Mouse (Mus musculus): ENCODE data around the gene Faah. TPM values are rescaled to one million over a fixed set of nuclear protein-coding genes. Genes with fewer than 3 reads are reported as not detected.

Gene Faah
- polyA plus RNA-seq (2012; fragmentation: generic; extraction: Trizol) = 0.08 TPM

GRCm38 (mm10) chr4:116017902-116018746, at the start of gene Faah:
TSS of gene Faah (minus strand) at chr4:116017926.
- H3K36me3 ChIP-seq (ENCODE audit: control insufficient read depth, insufficient read depth) = no peaks in the 10 kb centered on the region
- H3K27me3 ChIP-seq (ENCODE audit: control insufficient read depth, insufficient read depth, insufficient read length) = peaks cover 63% of the 10 kb centered on the region
- H3K79me2 ChIP-seq (ENCODE audit: control insufficient read depth, insufficient read depth) = no peaks in the 10 kb centered on the region
- H3ac ChIP-seq (ENCODE audit: control insufficient read depth, insufficient read length) = no peak within 1 kb of the TSS
- no peak for TF ChIP-seq TCF3 (IDR thresholded peaks at IDR 0.05; ENCODE audit: insufficient read length, low read depth)
- no peak for TF ChIP-seq POLR2AphosphoS2 (IDR thresholded peaks at IDR 0.05; ENCODE audit: insufficient read length, low read depth)
- no peak for TF ChIP-seq MYOG (IDR thresholded peaks at IDR 0.05; ENCODE audit: control insufficient read depth in 1 of 3, insufficient read depth in 1 of 3, insufficient read length in 2 of 3, low read depth in 2 of 3)
- TF ChIP-seq CEBPB (IDR thresholded peaks at IDR 0.05; ENCODE audit: insufficient read depth, poor library complexity, severe bottlenecking) = no peak
- TF ChIP-seq MYOD1 (IDR thresholded peaks at IDR 0.05; ENCODE audit: control insufficient read depth in 1 of 3, insufficient read length in 2 of 3, low read depth in 2 of 3) = no peak
- no peak for TF ChIP-seq TCF12 (IDR thresholded peaks at IDR 0.05; ENCODE audit: insufficient read depth, poor library complexity, severe bottlenecking)
- no peak for TF ChIP-seq POLR2A (IDR thresholded peaks at IDR 0.05; ENCODE audit: insufficient read length, low read depth)
- no peak for TF ChIP-seq REST (IDR thresholded peaks at IDR 0.05; ENCODE audit: insufficient read depth, insufficient read length)
- TF ChIP-seq E2F4 (IDR thresholded peaks at IDR 0.05; ENCODE audit: insufficient read depth) = no peak
- TF ChIP-seq USF1 (IDR thresholded peaks at IDR 0.05; ENCODE audit: low read depth) = no peak
- TF ChIP-seq MAX (IDR thresholded peaks at IDR 0.05; ENCODE audit: low read depth) = no peak
- TF ChIP-seq SRF (IDR thresholded peaks at IDR 0.05; ENCODE audit: control insufficient read depth, insufficient read length, low read depth) = no peak
- peak within 1 kb of the TSS; percentile 12 for H3K4me3 ChIP-seq
- peak within 1 kb of the TSS; percentile 84 for H3K4me2 ChIP-seq (ENCODE audit: low read depth)

GRCm38 (mm10) chr4:116063855-116064254, 46.1 kb upstream of the Faah start:
- TF ChIP-seq MYOD1 (IDR thresholded peaks at IDR 0.05; ENCODE audit: control insufficient read depth in 1 of 3, insufficient read length in 2 of 3, low read depth in 2 of 3) (no peak), POLR2AphosphoS2 (IDR thresholded peaks at IDR 0.05; ENCODE audit: insufficient read length, low read depth) (no peak)
- peaks cover 11% of the 10 kb centered on the region for H3K36me3 ChIP-seq (ENCODE audit: control insufficient read depth, insufficient read depth)
- H3K4me2 ChIP-seq (ENCODE audit: low read depth) = no peak overlapping the region
- H3K79me2 ChIP-seq (ENCODE audit: control insufficient read depth, insufficient read depth) = no peaks in the 10 kb centered on the region
- no peaks in the 10 kb centered on the region for H3K27me3 ChIP-seq (ENCODE audit: control insufficient read depth, insufficient read depth, insufficient read length)
- no peak overlapping the region for H3K4me3 ChIP-seq
- no peak overlapping the region for H3ac ChIP-seq (ENCODE audit: control insufficient read depth, insufficient read length)

- H3K4me3 ChIP-seq = no peak overlapping the region
- H3K79me2 ChIP-seq (ENCODE audit: control insufficient read depth, insufficient read depth) = peaks cover 6% of the 10 kb centered on the region
- no peak overlapping the region for H3K4me2 ChIP-seq (ENCODE audit: low read depth)
- no peaks in the 10 kb centered on the region for H3K36me3 ChIP-seq (ENCODE audit: control insufficient read depth, insufficient read depth)
- H3ac ChIP-seq (ENCODE audit: control insufficient read depth, insufficient read length) = no peak overlapping the region
- H3K27me3 ChIP-seq (ENCODE audit: control insufficient read depth, insufficient read depth, insufficient read length) = no peaks in the 10 kb centered on the region
- TF ChIP-seq MYOD1 (IDR thresholded peaks at IDR 0.05; ENCODE audit: control insufficient read depth in 1 of 3, insufficient read length in 2 of 3, low read depth in 2 of 3) (no peak), USF1 (IDR thresholded peaks at IDR 0.05; ENCODE audit: low read depth) (no peak), TCF12 (IDR thresholded peaks at IDR 0.05; ENCODE audit: insufficient read depth, poor library complexity, severe bottlenecking) (no peak), SRF (IDR thresholded peaks at IDR 0.05; ENCODE audit: control insufficient read depth, insufficient read length, low read depth) (no peak), POLR2A (IDR thresholded peaks at IDR 0.05; ENCODE audit: insufficient read length, low read depth) (no peak), CEBPB (IDR thresholded peaks at IDR 0.05; ENCODE audit: insufficient read depth, poor library complexity, severe bottlenecking) (no peak), TCF3 (IDR thresholded peaks at IDR 0.05; ENCODE audit: insufficient read length, low read depth) (no peak), MYOG (IDR thresholded peaks at IDR 0.05; ENCODE audit: control insufficient read depth in 1 of 3, insufficient read depth in 1 of 3, insufficient read length in 2 of 3, low read depth in 2 of 3) (no peak), E2F4 (IDR thresholded peaks at IDR 0.05; ENCODE audit: insufficient read depth) (no peak), POLR2AphosphoS2 (IDR thresholded peaks at IDR 0.05; ENCODE audit: insufficient read length, low read depth) (no peak), REST (IDR thresholded peaks at IDR 0.05; ENCODE audit: insufficient read depth, insufficient read length) (no peak), MAX (IDR thresholded peaks at IDR 0.05; ENCODE audit: low read depth) (no peak)
These were observed 41.4 kb upstream of the Faah start for GRCm38 (mm10) chr4:116059012-116059726.

- Histone ChIP-seq H3ac (ENCODE audit: control insufficient read depth, insufficient read length) (no peak overlapping the region), H3K4me2 (ENCODE audit: low read depth) (no peak overlapping the region), H3K36me3 (ENCODE audit: control insufficient read depth, insufficient read depth) (no peaks in the 10 kb centered on the region), H3K27me3 (ENCODE audit: control insufficient read depth, insufficient read depth, insufficient read length) (no peaks in the 10 kb centered on the region), H3K4me3 (no peak overlapping the region), H3K79me2 (ENCODE audit: control insufficient read depth, insufficient read depth) (peaks cover 8% of the 10 kb centered on the region)
- TF ChIP-seq TCF12 (IDR thresholded peaks at IDR 0.05; ENCODE audit: insufficient read depth, poor library complexity, severe bottlenecking) (no peak), USF1 (IDR thresholded peaks at IDR 0.05; ENCODE audit: low read depth) (no peak), POLR2AphosphoS2 (IDR thresholded peaks at IDR 0.05; ENCODE audit: insufficient read length, low read depth) (no peak), MYOG (IDR thresholded peaks at IDR 0.05; ENCODE audit: control insufficient read depth in 1 of 3, insufficient read depth in 1 of 3, insufficient read length in 2 of 3, low read depth in 2 of 3) (no peak), E2F4 (IDR thresholded peaks at IDR 0.05; ENCODE audit: insufficient read depth) (no peak), MAX (IDR thresholded peaks at IDR 0.05; ENCODE audit: low read depth) (no peak), CEBPB (IDR thresholded peaks at IDR 0.05; ENCODE audit: insufficient read depth, poor library complexity, severe bottlenecking) (no peak), REST (IDR thresholded peaks at IDR 0.05; ENCODE audit: insufficient read depth, insufficient read length) (no peak), SRF (IDR thresholded peaks at IDR 0.05; ENCODE audit: control insufficient read depth, insufficient read length, low read depth) (no peak), POLR2A (IDR thresholded peaks at IDR 0.05; ENCODE audit: insufficient read length, low read depth) (no peak), TCF3 (IDR thresholded peaks at IDR 0.05; ENCODE audit: insufficient read length, low read depth) (no peak), MYOD1 (IDR thresholded peaks at IDR 0.05; ENCODE audit: control insufficient read depth in 1 of 3, insufficient read length in 2 of 3, low read depth in 2 of 3) (no peak)
These were observed 39.8 kb upstream of the Faah start for GRCm38 (mm10) chr4:116057559-116057958.
